Mouse (Mus musculus) liver, embryonic 14.5 days (tissue): ENCODE data around the gene Tcta.

ENCODE experiments used
- CTCF ChIP-seq: IDR thresholded peaks from 2 replicates; pipeline ENCODE4 v1.5.1; 2016; ENCODE audit warnings: antibody characterized with exemption, low read depth, control low read depth
- EP300 ChIP-seq: IDR thresholded peaks from 2 replicates; pipeline ENCODE4 v1.6.1; 2016; ENCODE audit warnings: antibody characterized with exemption, low read depth

GRCm38 (mm10) chr9:108260526-108260925 is 45.4 kb downstream of the Tcta start:
- TF ChIP-seq CTCF (no peak), EP300 (no peak)
